Mouse (Mus musculus): ENCODE measurements around the gene Fxyd2.

DNA sequence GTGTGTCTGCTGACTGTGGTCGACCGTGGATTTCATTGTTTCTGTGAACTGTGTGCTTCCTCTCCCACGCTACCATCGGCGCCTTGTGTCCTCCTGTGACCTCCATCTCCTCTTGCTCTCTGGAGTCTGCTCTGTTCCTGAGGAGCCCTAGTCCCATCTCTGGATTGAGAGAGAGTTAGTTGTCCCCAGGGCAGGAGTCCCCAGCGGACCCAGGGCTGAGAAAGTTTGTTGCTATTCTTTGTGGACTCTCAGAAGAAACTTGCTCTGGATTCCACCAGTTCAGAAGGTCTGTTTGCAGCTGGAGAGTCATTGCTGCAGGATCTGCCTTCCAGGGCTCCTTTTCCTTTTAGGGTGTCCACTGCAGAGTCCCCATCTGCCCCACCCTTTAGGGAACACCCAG lies 4.3 kb upstream of the Fxyd2 start:
- no peak for TF ChIP-seq GATA1 (IDR thresholded peaks at IDR 0.05; ENCODE audit: borderline replicate concordance, low read length)
- TF ChIP-seq FLI1 (IDR thresholded peaks at IDR 0.05; ENCODE audit: low read length) = no peak

Measured in megakaryocyte, embryonic 14.5 days (primary cell).